Mouse (Mus musculus) testis, adult 2 months (tissue): ENCODE results near the gene Zbtb38.

Source experiments
- CTCF ChIP-seq: fragments of 200-500 bp; IDR thresholded peaks from 2 replicates; pipeline ENCODE4 v1.5.1; 2012; ENCODE audit warnings: low read depth, mild to moderate bottlenecking, inconsistent platforms, low read length, moderate library complexity; ENCODE audit not compliant: control insufficient read depth, insufficient read depth, insufficient replicate concordance
- POLR2A ChIP-seq: fragments of 200-500 bp; IDR thresholded peaks from 2 replicates; pipeline ENCODE4 v1.6.1; 2012; ENCODE audit warnings: low read depth, mild to moderate bottlenecking, inconsistent platforms, low read length, moderate library complexity; ENCODE audit not compliant: control insufficient read depth

GRCm38 (mm10) chr9:96646668-96647295 lies 105.8 kb downstream of the Zbtb38 start:
- no peak for TF ChIP-seq POLR2A
- TF ChIP-seq CTCF, result no peak
